Mouse (Mus musculus) mouse embryonic stem cell (cell line): ENCODE results near the gene Xlr4a.
"Not testable (repeated sequence)": the region's sequence is repeated elsewhere in the genome, so short reads cannot be mapped to it uniquely, and the experiment has no call there.

Source experiments
- in situ Hi-C, 2 experiments: fragments of 300-500 bp; cut with MboI; formaldehyde crosslinking; loops; 1 replicate in 1 of 2; 3 replicates in 1 of 2; pipeline ENCODE4 v1.14.3; 2019 to 2020; ENCODE audit warnings: low sequenced_read_pairs in 2 of 2, low pct_unique_long_range_greater_than_20kb in 1 of 2, mixed read lengths in 1 of 2; ENCODE audit not compliant: unreplicated experiment in 1 of 2

The Xlr4a gene

DNA sequence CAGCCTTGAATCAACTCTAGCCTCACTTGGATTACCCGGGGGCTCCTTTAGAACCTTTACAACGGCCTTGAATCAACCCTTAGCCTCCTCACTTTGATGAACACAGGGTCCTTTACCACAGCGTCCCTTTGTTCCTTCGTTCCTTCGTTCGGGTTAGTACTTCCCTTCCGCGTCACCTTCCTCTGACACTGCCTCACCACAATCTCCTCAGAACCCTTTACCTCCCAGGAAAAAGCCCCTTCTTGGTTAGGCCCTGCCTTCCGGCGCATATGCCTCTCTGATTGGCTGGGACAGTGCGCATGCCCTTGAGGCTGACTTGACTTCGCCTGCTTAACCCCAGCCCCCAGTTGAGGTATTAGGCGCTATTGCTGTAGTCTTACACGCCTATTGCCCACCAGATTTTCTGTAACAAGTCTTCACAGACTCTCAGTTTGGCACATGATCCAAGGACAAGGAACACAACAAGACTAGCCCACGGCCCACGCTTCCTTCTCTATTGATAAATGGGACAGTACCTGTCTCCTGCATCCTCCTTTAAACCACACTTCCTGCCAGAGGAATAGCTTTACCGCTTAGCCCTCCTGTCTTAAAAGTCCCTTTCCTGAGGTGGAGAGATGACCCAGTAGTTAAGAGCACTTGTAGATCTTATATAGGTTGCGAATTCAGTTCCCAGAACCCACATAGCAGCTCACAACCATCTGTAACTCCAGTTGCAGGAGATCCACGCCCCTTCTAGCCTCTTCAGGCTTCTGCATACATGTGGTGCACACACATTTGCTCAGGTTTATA, at the start of gene Xlr4a:
TSS of gene Xlr4a (minus strand) at position 212 of the 789 bp plus-strand sequence.
- in situ Hi-C loops, result not testable (repeated sequence)

DNA sequence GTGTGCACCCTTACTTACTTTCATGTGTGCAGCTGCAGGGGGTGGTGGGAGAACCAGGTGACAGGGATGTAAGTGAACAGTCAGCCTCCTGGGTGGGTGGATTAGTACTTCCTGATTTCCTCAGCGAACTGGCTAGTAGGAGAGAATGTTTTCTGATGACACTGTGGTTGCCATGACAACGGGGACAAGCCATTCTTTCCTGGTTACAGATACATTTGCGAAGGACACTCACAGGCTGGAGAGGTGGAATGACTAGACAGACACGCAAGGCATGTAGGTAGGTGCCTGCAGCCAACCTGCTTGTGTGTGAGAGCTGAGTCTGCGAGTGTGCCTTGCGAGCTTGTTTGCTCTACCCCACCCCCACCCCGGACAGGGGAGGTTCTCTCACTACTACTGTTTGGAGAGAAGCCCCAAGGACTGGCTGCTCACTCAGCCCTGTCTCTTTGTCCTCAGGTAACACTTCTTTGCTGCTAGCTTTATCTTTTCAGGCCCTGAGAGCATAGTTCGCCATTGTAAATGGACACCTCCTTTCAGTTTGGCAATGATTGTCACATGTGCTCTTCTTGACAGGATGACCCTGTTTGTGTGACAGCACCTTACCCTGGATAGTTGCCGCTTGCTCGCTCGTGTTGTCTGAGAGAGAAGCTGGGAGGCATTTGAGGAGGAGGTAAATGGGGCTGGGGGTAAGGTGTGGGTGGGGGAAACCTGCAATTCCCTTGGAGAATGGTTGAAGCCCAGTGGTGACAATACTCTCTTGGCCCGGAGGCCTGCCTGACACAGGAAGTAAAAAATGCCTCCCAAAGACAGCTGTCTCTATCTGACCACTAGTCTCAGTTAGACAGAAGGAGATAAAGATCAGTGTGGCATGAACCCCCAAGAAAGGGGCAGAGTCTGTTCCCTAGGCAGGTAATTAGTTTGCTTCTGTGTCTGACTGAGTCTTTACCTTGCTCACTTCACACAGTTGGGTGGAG, 40.9 kb upstream of the Xlr4a start:
- in situ Hi-C loops, result not testable (repeated sequence)

DNA sequence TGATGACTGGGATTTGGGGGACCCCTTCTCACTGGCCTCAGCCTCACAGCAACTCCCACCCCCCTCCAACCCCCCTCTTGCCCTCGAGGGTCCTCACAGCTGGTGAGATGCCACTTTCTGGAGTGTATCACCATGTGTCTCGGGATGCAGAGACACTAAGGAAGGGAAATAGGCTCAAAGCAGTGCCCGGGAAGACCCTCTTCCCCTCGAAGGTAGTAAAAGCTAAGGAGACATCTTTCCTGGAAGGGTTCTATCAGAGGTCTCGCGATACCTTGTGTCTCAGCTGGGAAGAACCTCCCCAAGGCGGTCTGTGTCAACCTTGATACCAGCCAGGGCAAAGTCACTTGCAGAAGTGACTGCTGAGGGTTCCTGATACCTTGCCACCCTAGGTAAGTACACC, 34.5 kb upstream of the Xlr4a start, which contains the start of gene Gm14685:
TSS of gene Gm14685 (plus strand) at position 301 of the 400 bp plus-strand sequence.
- in situ Hi-C loops, result not testable (repeated sequence)

DNA sequence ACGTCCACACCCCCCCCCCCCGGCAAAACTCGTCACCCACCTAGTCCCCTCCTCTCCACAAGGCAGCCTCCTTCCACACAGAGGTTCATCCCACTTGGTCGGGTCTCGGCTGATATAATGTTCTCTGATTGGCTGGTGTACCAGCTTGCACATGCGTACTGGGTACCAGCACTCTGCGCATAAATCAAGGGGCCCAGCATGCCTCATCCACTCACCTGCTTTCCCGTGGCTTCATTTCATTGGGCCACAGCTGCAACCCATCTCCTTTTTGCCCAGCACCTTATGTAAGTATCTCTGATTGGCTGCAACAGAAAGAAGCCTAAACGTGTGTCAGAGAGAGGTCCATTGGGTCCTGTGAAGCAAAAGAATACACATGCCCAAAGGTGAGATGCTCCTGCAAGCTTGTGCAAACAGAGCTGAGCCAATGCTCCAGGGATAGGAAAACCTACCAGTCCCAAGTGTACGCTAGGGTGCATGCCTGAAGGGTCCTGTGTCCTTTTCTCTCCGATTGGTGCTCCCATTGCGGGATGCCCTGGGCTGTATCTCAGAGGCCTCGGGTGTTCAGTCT, 14.7 kb upstream of the Xlr4a start, which contains the start of gene Xlr3a:
TSS of gene Xlr3a (minus strand) at position 155 of the 568 bp plus-strand sequence.
- in situ Hi-C loops, result not testable (repeated sequence)

DNA sequence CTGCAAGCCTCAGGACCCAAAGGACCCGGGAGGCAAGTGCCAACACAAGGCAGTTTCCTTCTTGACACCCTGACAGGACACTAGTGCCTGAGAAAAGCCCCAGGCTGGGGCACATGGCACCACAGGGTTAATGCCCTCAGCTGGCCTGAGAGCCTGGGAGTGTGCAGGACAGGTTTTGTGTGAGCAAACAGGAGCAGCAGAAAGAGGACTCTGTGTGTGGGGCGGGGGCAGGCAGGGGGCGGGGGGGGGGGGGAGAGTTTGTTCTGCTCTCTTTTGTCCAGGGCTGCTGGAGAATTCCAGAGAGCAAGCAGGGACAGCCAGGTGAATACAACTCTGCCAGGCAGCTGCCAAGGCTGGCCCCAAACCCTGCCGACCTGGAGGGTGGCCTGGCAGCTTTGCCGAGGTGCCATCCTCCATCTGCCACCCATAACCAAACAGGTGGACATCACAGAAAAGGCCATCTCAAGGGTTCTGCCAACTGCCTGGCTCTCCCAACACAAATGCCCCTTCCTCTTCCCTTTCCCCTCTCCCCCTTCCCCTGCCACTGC, 15.4 kb downstream of the Xlr4a start:
- in situ Hi-C loops, result loop anchor here in 1 of 2 experiments (25.0 kb wide), 1 partner anchor 170 kb away; the partner anchor contains the start of genes F8a and Xlr4c

DNA sequence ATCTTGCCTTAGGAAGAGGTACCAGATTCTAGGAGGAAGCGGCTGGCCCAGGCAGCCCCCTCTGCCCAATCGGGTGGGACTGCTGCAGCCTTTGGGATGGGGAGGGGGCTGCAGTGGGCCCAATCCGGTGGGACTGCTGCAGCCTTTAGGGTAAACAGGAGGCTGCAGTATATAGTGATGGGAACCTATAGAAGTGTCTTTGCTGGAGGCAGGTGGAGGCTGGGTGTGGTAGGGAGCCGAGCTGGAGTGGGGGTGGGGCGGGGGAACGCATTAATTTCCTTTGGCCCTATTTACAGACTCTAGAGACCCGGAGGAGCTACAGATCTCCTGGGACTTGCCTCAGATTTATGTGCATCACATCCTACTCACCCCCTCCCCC, 17.9 kb downstream of the Xlr4a start, which contains the start of gene Pnma3:
TSS of gene Pnma3 (plus strand) at position 373 of the 379 bp plus-strand sequence.
- in situ Hi-C loops, result loop anchor here in 1 of 2 experiments (25.0 kb wide), 1 partner anchor 173 kb away; the partner anchor contains the start of genes F8a and Xlr4c

DNA sequence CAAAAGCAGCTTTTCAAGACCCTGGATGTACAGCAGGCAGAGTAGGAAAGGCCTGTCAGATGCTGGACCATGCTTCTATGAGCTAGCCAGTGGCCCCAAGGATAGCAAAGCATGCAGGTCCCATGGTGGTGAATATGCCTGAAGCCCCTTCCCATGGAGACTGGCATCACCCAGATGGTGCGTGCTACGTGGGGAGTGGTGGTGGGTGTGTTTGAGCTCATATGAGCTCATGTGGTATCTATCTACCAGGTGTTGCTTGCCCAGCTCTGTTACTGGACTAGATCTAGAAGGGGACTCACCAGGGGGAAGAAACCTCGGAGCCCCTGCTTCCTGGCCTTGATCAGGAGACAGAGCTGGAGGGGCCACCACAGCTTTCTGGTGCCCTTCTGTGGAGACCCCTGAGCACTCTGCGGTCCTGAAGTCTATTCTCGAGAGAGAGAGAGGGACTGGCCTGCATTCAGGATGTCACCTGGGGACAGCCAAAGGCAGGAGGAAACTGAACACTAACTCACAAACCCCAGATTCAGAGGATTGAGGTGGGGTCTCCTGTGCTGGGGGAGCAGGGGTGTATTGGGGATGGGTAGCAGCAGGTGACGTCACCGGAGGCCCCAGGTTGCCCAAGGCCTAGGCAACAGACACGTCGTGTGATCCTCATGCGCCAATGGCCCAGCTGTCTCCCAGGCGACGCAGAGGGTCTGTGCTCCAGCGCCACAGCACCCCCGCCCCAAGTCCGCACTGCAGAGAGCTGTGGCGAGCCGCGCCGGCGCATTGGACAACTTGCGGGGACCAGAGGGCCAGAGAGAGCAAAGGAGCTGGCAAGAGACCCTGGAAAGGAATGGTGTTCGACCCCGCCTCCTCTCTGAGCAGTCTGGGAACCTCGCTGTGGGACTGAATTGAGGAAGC, 18.5 kb downstream of the Xlr4a start:
- in situ Hi-C loops, result loop anchor here in 1 of 2 experiments (25.0 kb wide), 1 partner anchor 174 kb away; the partner anchor contains the start of genes F8a and Xlr4c

DNA sequence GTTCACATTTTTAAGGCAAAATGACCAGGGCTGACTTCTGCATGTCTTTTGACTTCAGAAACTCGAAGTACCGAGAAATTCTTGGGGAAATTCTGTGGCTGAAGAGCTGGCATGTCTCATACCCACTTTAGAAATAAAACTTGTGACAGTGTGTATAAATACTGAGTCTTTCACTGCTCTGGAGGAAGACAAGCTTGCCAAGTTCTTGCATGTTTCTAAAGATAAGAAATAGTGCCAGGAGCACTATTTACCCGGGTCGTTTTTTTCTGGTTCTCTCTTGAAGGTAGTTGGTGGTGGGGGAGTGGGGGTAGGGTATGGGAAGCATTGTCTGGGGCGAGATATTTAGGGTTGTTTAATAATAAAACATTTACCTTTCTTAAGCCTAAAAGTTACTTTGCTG, 20.0 kb downstream of the Xlr4a start:
- in situ Hi-C loops, result loop anchor here in 1 of 2 experiments (25.0 kb wide), 1 partner anchor 175 kb away; the partner anchor contains the start of genes F8a and Xlr4c

DNA sequence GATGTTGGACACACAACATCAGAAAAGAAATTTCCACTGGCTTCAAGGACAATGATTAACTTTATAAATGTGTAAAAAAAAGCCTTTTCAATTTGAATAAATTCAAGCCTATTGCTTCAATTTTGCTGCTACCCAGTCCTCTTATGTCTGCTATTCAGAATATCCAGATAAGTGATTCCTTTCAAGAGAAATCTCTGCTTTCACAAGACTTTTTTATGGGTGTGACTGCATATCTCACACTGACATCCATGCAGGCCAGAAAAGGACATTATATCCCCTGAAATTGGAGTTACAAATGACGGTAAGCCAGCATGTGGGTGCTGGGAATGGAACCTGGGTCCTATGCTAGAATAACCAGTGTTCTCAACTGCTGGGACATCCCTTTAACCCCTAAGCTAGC, 20.8 kb downstream of the Xlr4a start:
- in situ Hi-C loops, result loop anchor here in 1 of 2 experiments (25.0 kb wide), 1 partner anchor 176 kb away; the partner anchor contains the start of genes F8a and Xlr4c

DNA sequence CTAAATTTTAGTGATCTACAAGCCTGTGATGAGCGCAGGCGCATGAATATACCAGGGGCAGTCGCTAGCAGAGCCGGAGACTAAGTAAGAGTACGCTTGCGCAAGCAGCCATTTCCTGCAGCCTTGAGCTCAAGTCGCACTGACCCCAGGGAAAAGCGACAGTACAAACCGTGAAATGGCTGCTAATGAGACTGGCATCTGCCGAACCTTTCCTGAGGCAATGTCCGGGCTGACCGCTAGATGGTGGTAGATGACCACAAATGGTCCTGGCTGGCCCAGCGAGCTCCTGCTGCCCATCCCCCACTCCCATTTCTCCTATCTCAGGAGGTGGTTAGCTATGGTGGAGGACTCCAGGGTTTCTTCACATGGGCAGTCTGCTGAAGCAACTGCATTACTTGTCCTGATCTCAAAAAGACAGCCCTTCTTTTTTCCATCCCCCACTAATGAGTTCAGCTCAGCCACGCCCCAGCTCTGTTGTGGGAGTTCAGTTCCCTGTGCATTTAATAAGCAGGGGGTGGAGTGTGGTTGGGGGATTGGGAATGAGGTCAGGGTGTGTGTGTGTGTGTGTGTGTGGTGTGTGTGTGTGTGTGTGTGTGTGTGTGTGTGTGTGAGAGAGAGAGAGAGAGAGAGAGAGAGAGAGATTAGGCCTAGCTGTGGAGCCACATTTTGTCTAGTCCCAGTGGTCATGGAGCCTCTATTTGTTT, 28.3 kb downstream of the Xlr4a start:
- in situ Hi-C loops, result loop anchor here in 1 of 2 experiments (5.0 to 25.0 kb wide), 4 partner anchors 183 to 601 kb away; partner anchors contain the start of genes F8a, Trex2 and Xlr4c

DNA sequence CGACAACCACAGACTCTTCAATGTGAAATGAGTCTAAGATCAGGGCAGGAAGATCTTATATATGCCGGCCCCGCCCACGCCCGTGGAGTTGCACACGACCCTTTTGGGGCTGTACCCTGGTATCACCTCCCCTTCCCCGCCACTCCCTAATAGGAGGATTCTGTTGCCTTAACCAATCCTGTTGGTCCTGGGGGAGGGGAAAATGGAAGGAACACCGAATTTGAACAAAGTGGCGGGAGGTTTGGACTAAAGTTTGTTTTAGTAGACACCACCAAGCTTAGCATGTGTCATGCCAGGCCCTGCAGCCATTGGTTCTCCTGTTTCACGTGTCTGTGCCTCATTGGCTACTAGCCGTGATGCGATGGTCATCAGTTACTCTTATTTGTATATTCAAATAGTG, 42.6 kb downstream of the Xlr4a start:
- in situ Hi-C loops, result no loop called here

DNA sequence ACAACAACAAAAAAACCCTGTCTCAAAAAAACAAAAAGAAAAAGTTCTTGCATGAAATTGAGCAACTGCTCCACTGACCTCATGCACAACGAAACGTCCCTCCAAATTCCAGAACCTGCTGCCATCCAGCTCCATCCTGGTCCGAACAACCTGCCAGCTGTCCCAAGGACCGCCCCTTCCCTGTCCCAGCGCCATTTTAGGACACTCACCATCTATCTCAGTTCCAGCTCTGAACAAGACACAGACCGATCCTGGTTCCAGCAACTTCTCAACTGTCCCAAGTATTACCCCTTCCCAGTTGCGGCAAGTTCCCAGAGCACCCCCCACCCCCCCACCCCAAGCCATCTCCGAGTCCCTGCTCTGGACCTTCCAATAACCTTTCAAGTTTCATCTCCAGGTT, 43.4 kb downstream of the Xlr4a start:
- in situ Hi-C loops, result no loop called here

DNA sequence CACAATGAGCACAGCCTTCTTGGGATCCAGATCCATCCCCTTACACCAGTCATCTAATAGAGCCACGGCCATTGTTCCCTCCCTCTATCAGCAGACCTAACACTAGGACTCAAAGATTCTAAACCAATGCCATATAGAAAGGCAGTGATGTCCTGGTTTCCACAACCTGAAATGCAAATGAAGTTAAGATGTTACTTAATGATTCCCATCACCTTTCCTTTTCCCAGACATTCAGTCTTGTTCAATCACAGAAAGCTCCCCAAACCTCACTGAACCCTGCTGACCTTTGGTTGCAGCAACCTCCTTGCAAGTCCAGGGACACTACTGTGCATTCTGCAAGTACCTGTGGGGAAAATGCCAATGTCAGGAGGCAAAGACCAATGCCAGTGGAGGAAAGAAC, 45.3 kb downstream of the Xlr4a start, which contains the start of gene Pnma5:
TSS of gene Pnma5 (minus strand) at position 101 of the 400 bp plus-strand sequence.
- in situ Hi-C loops, result no loop called here
